8 mouse cellular contexts compared by ENCODE assay signal in genomic region chr13:76484086-76484709, GRCm38 (mm10).
A peak's percentile ranks its signal among the peaks of the same experiment; 100 is the strongest.
DNase-seq lines count a peak whose midpoint lies in the region; TF ChIP-seq lines count a peak whose summit lies in the region.

No protein-coding gene starts in this region.

- TF ChIP-seq CTCF in layer of hippocampus, adult 2 months (conservative IDR thresholded peaks at IDR 0.05): no peak

- no peaks in the 10 kb centered on the region for H3K9me3 ChIP-seq in heart, embryonic 10.5 days

- H3K27ac ChIP-seq in heart, embryonic 10.5 days: no peak overlapping the region
- no peak overlapping the region for H3K27ac ChIP-seq in layer of hippocampus, adult 2 months

- no peaks in the 10 kb centered on the region for H3K4me1 ChIP-seq in heart, embryonic 10.5 days

- H3K27me3 ChIP-seq in heart, embryonic 10.5 days (ENCODE audit: insufficient read depth, poor library complexity, severe bottlenecking): no peaks in the 10 kb centered on the region

- no peaks in the 10 kb centered on the region for H3K36me3 ChIP-seq in heart, embryonic 10.5 days

- intact Hi-C loops in heart, postnatal 25 days (cut with DNase I): no loop called here
- intact Hi-C loops in heart, postnatal 10 days (cut with DNase I): no loop called here

- peak; percentile 77 for DNase-seq in heart, embryonic 10.5 days (ENCODE audit: low spot score)
- no peak for DNase-seq in heart, postnatal 25 days (ENCODE audit: low spot score)
- DNase-seq in ZHBTc4 (ENCODE audit: low read depth, low spot score): peak; percentile 76
- DNase-seq in heart, postnatal 10 days: peak; percentile 18 to 26
- peak; percentile 46 for DNase-seq in lung, postnatal 10 days
- DNase-seq in B cell, adult 2 months: no peak
- DNase-seq in urinary bladder, adult 2 months (ENCODE audit: low spot score): no peak
- no peak for DNase-seq in layer of hippocampus, adult 2 months (ENCODE audit: low spot score in 2 of 2)

- WGBS in heart, embryonic 10.5 days: 9% methylated on average over 2 of the region's 2 CpGs

- no peak overlapping the region for H3K4me3 ChIP-seq in heart, embryonic 10.5 days
- H3K4me3 ChIP-seq in layer of hippocampus, adult 2 months: no peak overlapping the region

Comparison
In these comparisons a context has a peak if more than half of its experiments do, and no peak if none do; other contexts are left out.
1. DNase-seq: peak in heart, embryonic 10.5 days (single experiment), ZHBTc4 (single experiment), heart, postnatal 10 days (2 of 2) and lung, postnatal 10 days (single experiment); none in heart, postnatal 25 days (single experiment), B cell, adult 2 months (0 of 2), urinary bladder, adult 2 months (single experiment) and layer of hippocampus, adult 2 months (0 of 2).